Mouse (Mus musculus) E14TG2a.4 (cell line): ENCODE results near the gene Gprc6a.

Source experiments
- H3K27me3 ChIP-seq: 2 replicates; pipeline ENCODE4 v1.6.1; 2014; ENCODE audit warnings: low read length, control low read depth; ENCODE audit not compliant: insufficient read depth
- H3K36me3 ChIP-seq: 2 replicates; pipeline ENCODE4 v1.6.1; 2014; ENCODE audit warnings: low read length, control low read depth; ENCODE audit not compliant: insufficient read depth
- H3K4me1 ChIP-seq: replicated peaks from 2 replicates; pipeline ENCODE4 v1.6.1; 2014; ENCODE audit warnings: low read depth, low read length, control low read depth
- H3K4me3 ChIP-seq: replicated peaks from 2 replicates; pipeline ENCODE4 v1.5.1; 2014; ENCODE audit warnings: mild to moderate bottlenecking, low read length
- H3K9me3 ChIP-seq: 2 replicates; pipeline ENCODE4 v1.6.1; 2014; ENCODE audit warnings: low read length, control low read depth
- CTCF ChIP-seq: conservative IDR thresholded peaks from 2 replicates; pipeline ENCODE4 v1.5.1; 2014; ENCODE audit warnings: low read length
- NANOG ChIP-seq: IDR thresholded peaks from 2 replicates; pipeline ENCODE4 v1.6.1; 2014; ENCODE audit warnings: borderline replicate concordance, low read length, mixed read lengths
- POU5F1 ChIP-seq: IDR thresholded peaks from 2 replicates; pipeline ENCODE4 v1.6.1; 2014; ENCODE audit warnings: low read length, borderline replicate concordance

Gprc6a gene

DNA sequence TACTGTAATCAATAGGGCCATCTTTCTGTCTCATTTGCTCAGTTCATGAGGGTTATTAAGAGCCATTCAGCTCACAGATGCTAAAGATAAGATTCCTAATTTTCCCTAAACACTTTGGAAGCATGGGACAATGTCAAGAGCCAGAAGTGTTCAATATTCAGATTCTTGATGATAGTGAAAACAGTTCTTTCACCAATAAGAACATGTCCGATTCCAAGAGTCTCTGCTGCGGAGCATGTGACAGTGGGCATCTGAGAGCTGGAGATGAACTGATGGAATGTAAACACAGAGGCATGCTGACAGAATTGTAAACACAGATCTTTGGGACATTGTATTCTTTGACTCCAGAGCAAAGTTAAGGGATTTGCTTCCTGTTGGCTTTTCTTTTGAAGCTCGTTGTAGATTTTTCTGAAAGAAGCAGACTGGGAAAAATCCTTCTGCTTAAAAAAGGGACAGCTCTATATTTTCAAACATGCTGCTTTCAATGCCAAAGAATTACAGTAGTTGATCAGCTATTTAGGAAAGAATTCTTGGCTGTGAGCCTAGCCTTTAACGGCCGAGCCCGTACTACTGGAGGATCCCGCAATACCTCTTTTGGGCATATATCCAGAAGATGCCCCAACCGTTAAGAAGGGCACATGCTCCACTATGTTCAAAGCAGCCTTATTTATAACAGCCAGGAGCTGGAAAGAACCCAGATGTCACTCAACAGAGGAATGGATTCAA lies at the start of gene Gprc6a:
Gprc6a (minus strand) TSS at position 51 of the 726 bp plus-strand sequence.
- no peak within 1 kb of the TSS for H3K4me3 ChIP-seq
- H3K36me3 ChIP-seq, result no peaks in the 10 kb centered on the region
- H3K9me3 ChIP-seq, result no peaks in the 10 kb centered on the region
- no peaks in the 10 kb centered on the region for H3K27me3 ChIP-seq
- TF ChIP-seq NANOG (no peak), CTCF (no peak), POU5F1 (no peak)
- no peaks in the 10 kb centered on the region for H3K4me1 ChIP-seq

DNA sequence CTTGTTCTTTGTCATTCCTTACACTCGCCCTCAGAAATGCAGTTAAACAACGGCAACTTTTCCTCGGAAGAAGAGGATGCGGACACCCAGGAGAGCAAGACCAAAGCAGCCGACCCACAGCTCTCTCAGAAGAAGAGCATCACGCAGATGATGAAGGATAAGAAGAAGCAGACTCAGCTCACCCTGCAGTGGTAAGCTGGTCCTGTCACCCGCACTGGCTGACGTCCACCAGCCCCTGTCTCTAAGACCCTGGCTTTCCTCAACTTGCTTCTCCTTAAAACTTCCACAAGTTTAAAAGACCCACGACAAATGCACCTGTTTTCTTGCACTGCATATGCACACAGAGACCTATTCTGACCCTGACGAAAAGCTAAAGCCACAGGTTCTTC lies 47.0 kb upstream of the Gprc6a start:
- Histone ChIP-seq H3K9me3 (no peaks in the 10 kb centered on the region), H3K36me3 (no peaks in the 10 kb centered on the region), H3K4me3 (peak overlapping the region; percentile 79), H3K27me3 (peaks cover 29% of the 10 kb centered on the region), H3K4me1 (peaks cover 10% of the 10 kb centered on the region)
- TF ChIP-seq POU5F1, result no peak
- TF ChIP-seq NANOG, result no peak
- TF ChIP-seq CTCF, result no peak

DNA sequence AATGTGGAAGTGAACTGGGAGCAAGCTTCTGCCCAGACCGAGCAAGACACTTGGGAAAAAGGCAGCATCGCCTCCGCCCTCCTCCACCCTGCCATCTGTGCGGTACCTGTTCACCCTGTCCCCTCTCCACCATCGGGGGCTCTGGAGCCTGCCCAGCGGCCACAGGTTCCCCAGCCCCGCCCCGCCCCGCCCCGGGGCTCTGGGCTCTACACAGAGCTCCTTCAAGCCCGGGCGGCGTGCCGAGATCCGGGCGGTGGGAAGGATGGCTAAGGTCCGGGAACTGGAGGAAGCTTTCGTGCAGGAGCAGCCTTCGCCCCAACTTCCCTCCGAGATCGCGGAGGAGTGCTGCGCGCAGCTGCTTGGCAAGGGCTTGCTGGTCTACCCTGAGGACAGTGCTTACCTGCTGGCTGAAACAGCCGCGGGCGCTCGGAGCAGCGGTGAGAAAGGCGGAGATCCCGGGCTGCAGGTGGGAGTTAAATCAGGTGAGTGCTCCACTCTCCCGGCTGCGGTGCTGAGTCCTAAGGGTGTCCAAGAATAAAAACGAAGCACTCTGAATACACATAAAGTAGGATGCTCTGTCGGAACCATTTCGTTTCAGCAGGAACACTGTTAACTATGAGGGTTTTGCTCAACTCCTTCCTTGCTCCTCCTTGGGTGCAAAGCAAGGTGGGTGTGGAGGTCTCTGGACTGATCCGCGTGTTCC lies 46.4 kb upstream of the Gprc6a start, which contains the start of gene Rfx6:
Rfx6 (plus strand) TSS at position 209 of the 703 bp plus-strand sequence.
- Histone ChIP-seq H3K4me1 (peaks cover 10% of the 10 kb centered on the region), H3K36me3 (no peaks in the 10 kb centered on the region), H3K9me3 (no peaks in the 10 kb centered on the region), H3K4me3 (peak within 1 kb of the TSS; percentile 79), H3K27me3 (peaks cover 29% of the 10 kb centered on the region)
- no peak for TF ChIP-seq NANOG
- no peak for TF ChIP-seq POU5F1
- TF ChIP-seq CTCF, result no peak

DNA sequence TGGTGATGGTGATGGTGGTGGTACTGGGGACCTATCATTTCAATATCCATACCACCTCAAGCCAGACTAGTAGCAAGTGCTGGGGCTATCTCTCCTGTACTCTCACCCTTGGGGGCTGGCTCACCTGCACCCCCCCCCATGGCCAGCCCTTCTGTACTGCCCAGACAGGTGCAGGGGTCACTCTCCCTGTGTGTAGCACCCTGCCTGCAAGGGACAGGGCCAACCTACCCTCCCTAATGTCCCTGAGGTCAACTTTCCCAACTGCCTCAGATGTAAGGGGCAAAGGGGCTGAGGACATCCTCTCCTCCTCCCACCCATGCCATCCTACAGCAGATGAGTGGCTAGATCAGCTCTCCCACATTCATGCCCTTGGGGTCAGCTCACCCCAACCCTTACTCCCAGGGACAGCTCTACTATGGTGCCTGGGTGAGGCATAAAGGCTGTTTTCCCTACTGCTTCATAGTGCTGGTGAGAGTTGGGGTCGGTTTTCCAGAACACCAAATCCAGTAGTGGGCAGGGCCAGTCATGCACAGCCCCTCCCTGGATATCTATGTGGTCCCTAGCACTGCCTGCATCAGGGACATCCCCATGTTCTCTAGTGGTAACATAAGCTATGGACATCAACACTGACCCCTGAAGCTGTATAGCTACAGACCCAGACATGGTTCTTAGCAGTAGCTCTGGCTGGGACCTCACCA lies 41.0 kb upstream of the Gprc6a start:
- no peak overlapping the region for H3K4me3 ChIP-seq
- H3K36me3 ChIP-seq, result no peaks in the 10 kb centered on the region
- peaks cover 16% of the 10 kb centered on the region for H3K27me3 ChIP-seq
- peaks cover 3% of the 10 kb centered on the region for H3K4me1 ChIP-seq
- H3K9me3 ChIP-seq, result no peaks in the 10 kb centered on the region
- TF ChIP-seq POU5F1 (no peak), CTCF (no peak), NANOG (no peak)

DNA sequence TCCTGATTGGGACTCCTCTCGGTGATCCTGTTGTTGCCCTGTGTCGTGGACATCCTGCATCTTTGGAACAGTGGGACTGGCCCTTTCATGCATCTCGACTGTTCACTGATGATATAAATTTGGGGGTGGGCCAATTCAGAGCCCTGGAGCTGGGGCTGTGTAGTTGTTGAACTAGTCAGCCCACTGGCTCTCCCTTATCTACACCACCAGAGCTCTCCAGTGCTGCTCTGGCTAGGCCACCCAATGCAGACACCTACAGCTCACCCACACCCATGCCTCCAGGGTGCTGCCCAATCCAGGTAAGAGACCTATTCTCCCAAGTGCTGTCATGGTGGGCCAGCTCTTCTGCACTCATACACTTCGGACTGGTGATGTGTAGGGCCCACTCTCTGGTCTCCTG lies 40.3 kb upstream of the Gprc6a start:
- no peaks in the 10 kb centered on the region for H3K36me3 ChIP-seq
- H3K4me1 ChIP-seq, result no peaks in the 10 kb centered on the region
- H3K9me3 ChIP-seq, result no peaks in the 10 kb centered on the region
- no peak overlapping the region for H3K4me3 ChIP-seq
- TF ChIP-seq NANOG (no peak), POU5F1 (no peak), CTCF (no peak)
- H3K27me3 ChIP-seq, result peaks cover 10% of the 10 kb centered on the region

DNA sequence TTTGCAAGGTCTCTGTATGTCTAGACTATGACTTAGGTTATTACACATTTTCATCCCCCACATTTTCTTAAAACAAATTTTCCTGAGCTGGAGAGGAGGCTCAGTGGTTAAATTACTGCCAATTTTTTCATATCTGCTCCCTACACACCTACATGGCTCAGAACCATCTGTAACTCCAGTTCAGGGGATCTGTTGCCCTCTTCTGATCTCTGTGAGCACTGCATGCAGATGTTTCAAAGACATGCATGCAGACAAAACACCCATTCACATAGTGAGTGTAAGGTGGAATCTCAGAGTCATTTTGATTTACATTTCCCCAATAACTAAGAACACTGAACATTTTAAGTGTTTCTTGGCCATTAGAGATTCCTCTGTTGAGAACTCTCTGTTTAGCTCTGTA lies 38.1 kb upstream of the Gprc6a start:
- Histone ChIP-seq H3K27me3 (no peaks in the 10 kb centered on the region), H3K4me1 (no peaks in the 10 kb centered on the region), H3K4me3 (no peak overlapping the region), H3K9me3 (no peaks in the 10 kb centered on the region), H3K36me3 (no peaks in the 10 kb centered on the region)
- TF ChIP-seq CTCF (no peak), POU5F1 (no peak)

DNA sequence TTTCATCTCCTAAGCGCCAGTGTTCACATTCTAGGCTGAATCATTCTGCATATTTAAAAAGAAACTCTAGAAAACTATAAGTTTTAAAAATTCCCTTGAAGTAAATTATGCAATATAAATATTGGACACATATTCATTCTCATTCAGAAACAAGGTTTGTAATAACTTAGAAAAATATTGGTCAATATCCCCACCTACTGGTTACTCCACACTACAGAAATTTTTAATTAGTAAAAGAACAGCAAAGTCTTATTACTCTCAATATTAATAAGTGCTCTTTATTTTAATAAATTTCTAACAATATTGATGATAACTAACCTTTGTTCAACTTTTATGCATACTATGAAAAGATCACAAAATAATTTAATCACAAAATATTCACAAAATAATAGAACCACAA lies 26.1 kb upstream of the Gprc6a start:
- no peaks in the 10 kb centered on the region for H3K9me3 ChIP-seq
- H3K27me3 ChIP-seq, result no peaks in the 10 kb centered on the region
- H3K4me1 ChIP-seq, result no peaks in the 10 kb centered on the region
- no peaks in the 10 kb centered on the region for H3K36me3 ChIP-seq
- H3K4me3 ChIP-seq, result no peak overlapping the region
- TF ChIP-seq CTCF, result no peak
- TF ChIP-seq NANOG, result no peak
- TF ChIP-seq POU5F1, result no peak

DNA sequence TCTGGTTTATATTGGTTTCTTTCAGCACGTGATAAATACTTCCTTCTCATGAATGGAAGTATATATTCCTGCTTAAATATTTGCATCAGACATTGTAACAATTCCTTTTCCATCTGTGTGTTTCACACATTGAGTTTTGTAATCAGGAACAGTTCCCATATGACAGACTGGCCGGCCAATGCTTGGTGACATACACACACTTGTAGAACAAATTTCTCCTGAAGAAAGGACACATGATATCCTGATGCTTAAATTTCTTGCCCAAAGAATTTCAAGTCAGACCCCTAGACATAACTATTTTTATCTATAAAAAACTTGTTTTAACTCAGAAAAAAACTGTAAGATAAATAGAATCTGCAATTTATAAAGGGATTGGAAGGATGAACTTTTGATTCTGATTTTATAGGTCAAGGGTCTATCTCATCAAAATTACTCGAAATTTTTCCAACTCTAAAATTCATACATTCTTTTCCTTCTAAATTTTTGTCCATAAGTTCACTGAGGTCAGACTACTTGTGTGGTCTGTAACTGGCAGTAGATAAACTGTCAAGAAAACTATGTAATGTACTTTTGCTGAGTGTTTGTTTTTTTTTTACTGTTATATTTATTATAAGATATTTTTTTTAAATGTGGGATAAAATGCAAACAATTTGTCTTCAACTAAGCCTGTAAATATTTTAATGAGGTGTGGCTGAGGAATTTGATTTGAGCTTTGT lies 18.4 kb upstream of the Gprc6a start:
- no peaks in the 10 kb centered on the region for H3K4me1 ChIP-seq
- no peaks in the 10 kb centered on the region for H3K27me3 ChIP-seq
- no peak for TF ChIP-seq CTCF
- no peak for TF ChIP-seq POU5F1
- no peak for TF ChIP-seq NANOG
- H3K9me3 ChIP-seq, result no peaks in the 10 kb centered on the region
- no peak overlapping the region for H3K4me3 ChIP-seq
- no peaks in the 10 kb centered on the region for H3K36me3 ChIP-seq
